Mouse (Mus musculus) megakaryocyte-erythroid progenitor cell, adult 5-6 weeks (primary cell): ENCODE results near the gene Gtf2h2. TPM values are rescaled to one million over a fixed set of nuclear protein-coding genes. Genes with fewer than 3 reads are reported as not detected.
"Not testable (repeated sequence)": the region's sequence is repeated elsewhere in the genome, so short reads cannot be mapped to it uniquely, and the experiment has no call there.

ENCODE experiments used
- ATAC-seq: replicated peaks from 2 replicates; pipeline ENCODE4 v1.8.0; 2016; ENCODE audit warnings: mild to moderate bottlenecking, inconsistent platforms; ENCODE audit not compliant: severe bottlenecking, poor library complexity, low FRiP score, low TSS enrichment
- total RNA-seq, 2 experiments: library from RNA; stranded (forward) in 1 of 2; stranded (reverse) in 1 of 2; fragments of 200-1000, 215-1000 nt in 1 of 2; fragments of >200 nt in 1 of 2; fragmentation: Nextera tagmentation in 1 of 2; gene quantifications; 2 replicates each; pipeline ENCODE4 v1.2.3; 2014 to 2017

The Gtf2h2 gene
- total RNA-seq, 2 experiments from 2014 or later = 85.2 to 89.8 TPM

- no peak for ATAC-seq
These were observed 934 bp upstream of the Gtf2h2 start for GRCm38 (mm10) chr13:100493313-100493712.

GRCm38 (mm10) chr13:100491623-100492022 is 756 bp downstream of the Gtf2h2 start:
- no peak for ATAC-seq

GRCm38 (mm10) chr13:100490424-100490823 is 2.0 kb downstream of the Gtf2h2 start:
- no peak for ATAC-seq

GRCm38 (mm10) chr13:100483610-100484009 is 8.8 kb downstream of the Gtf2h2 start:
- no peak for ATAC-seq

GRCm38 (mm10) chr13:100463527-100464222 is 28.7 kb downstream of the Gtf2h2 start:
- ATAC-seq = peak; percentile 73

- no peak for ATAC-seq
These were observed 31.0 kb downstream of the Gtf2h2 start for GRCm38 (mm10) chr13:100461336-100461735.

GRCm38 (mm10) chr13:100452415-100453127 is 39.8 kb downstream of the Gtf2h2 start, which contains the start of gene Naip1:
Gene Naip1, minus strand, starts transcription at chr13:100452869.
- ATAC-seq = not testable (repeated sequence)

GRCm38 (mm10) chr13:100449495-100449894 is 42.9 kb downstream of the Gtf2h2 start:
- ATAC-seq = no peak

GRCm38 (mm10) chr13:100440116-100440515 is 52.3 kb downstream of the Gtf2h2 start:
- no peak for ATAC-seq

GRCm38 (mm10) chr13:100438701-100439100 is 53.7 kb downstream of the Gtf2h2 start:
- ATAC-seq = no peak

- no peak for ATAC-seq
These were observed 55.0 kb downstream of the Gtf2h2 start for GRCm38 (mm10) chr13:100437322-100437825.

GRCm38 (mm10) chr13:100436556-100437163 is 55.7 kb downstream of the Gtf2h2 start:
- ATAC-seq = not testable (repeated sequence)

- not testable (repeated sequence) for ATAC-seq
These were observed 72.4 kb downstream of the Gtf2h2 start for GRCm38 (mm10) chr13:100419958-100420357.

- ATAC-seq = no peak
These were observed 78.0 kb downstream of the Gtf2h2 start for GRCm38 (mm10) chr13:100414428-100414827.

Other genes starting within 250 kb of the Gtf2h2 start
- 3.2 and 5.2 TPM in 2 replicates for gene Naip5, start 246.3 kb downstream of the Gtf2h2 start, total RNA-seq (2014; fragmentation: Nextera tagmentation)
- 4.4 and 8.1 TPM in 2 replicates for gene Naip5, start 246.3 kb downstream of the Gtf2h2 start, total RNA-seq (2017)
- gene Naip6, start 174.9 kb downstream of the Gtf2h2 start, total RNA-seq (2014; fragmentation: Nextera tagmentation) = 2.4 and 2.8 TPM in 2 replicates
- 0.80 and 1.1 TPM in 2 replicates for gene Naip6, start 174.9 kb downstream of the Gtf2h2 start, total RNA-seq (2017)
- gene Naip1, start 39.7 kb downstream of the Gtf2h2 start, total RNA-seq (2014; fragmentation: Nextera tagmentation) = not detected in 2 replicates
- gene Naip1, start 39.7 kb downstream of the Gtf2h2 start, total RNA-seq (2017) = not detected in 2 replicates
- not detected in 2 replicates for gene Ocln, start 60.1 kb upstream of the Gtf2h2 start, total RNA-seq (2014; fragmentation: Nextera tagmentation)
- gene Ocln, start 60.1 kb upstream of the Gtf2h2 start, total RNA-seq (2017) = not detected in 2 replicates
- gene Marveld2, start 124.4 kb upstream of the Gtf2h2 start, total RNA-seq (2014; fragmentation: Nextera tagmentation) = 0.74 and 1.7 TPM in 2 replicates
- gene Marveld2, start 124.4 kb upstream of the Gtf2h2 start, total RNA-seq (2017) = 1.3 and 2.1 TPM in 2 replicates
- gene Ak6, start 158.4 kb upstream of the Gtf2h2 start, total RNA-seq (2014; fragmentation: Nextera tagmentation) = 266 and 321 TPM in 2 replicates
- 395 and 432 TPM in 2 replicates for gene Ak6, start 158.4 kb upstream of the Gtf2h2 start, total RNA-seq (2017)
- 34.6 and 39.9 TPM in 2 replicates for gene Rad17, start 158.5 kb upstream of the Gtf2h2 start, total RNA-seq (2014; fragmentation: Nextera tagmentation)
- gene Rad17, start 158.5 kb upstream of the Gtf2h2 start, total RNA-seq (2017) = 51.5 and 60.1 TPM in 2 replicates
- gene Taf9, start 159.0 kb upstream of the Gtf2h2 start, total RNA-seq (2014; fragmentation: Nextera tagmentation) = 19.2 and 24.7 TPM in 2 replicates
- gene Taf9, start 159.0 kb upstream of the Gtf2h2 start, total RNA-seq (2017) = 23.6 and 28.5 TPM in 2 replicates
- 0.90 and 3.6 TPM in 2 replicates for gene Ccdc125, start 177.1 kb upstream of the Gtf2h2 start, total RNA-seq (2014; fragmentation: Nextera tagmentation)
- gene Ccdc125, start 177.1 kb upstream of the Gtf2h2 start, total RNA-seq (2017) = 6.4 and 9.2 TPM in 2 replicates
- 69.6 and 73.5 TPM in 2 replicates for gene Cdk7, start 238.4 kb upstream of the Gtf2h2 start, total RNA-seq (2014; fragmentation: Nextera tagmentation)
- gene Cdk7, start 238.4 kb upstream of the Gtf2h2 start, total RNA-seq (2017) = 66.7 and 69.1 TPM in 2 replicates